In the genomic region with DNA sequence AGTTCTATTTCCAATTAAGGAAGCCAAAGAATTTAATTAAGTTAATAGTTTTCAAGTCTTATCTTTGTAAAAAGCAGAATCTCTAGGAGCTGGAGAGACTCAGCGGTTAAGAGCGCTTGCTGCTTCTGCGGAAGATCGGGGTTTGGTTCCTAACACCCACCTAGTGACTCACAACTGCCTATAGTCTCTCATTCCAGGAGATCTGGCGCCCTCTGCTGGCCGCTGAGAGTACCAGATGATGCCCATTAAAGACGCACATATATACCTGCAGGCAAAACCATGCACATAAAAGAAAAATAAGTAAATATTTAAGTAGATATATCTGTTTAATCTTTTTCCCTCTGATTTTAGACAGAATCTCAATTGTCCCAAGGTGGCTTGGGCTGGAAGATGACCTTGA, we compare ENCODE assay signal across 9 mouse cellular contexts. TPM values are rescaled to one million over a fixed set of nuclear protein-coding genes. Genes with fewer than 3 reads are reported as not detected.
A peak's percentile ranks its signal among the peaks of the same experiment; 100 is the strongest.
DNase-seq lines count a peak whose midpoint lies in the region; ATAC-seq and TF ChIP-seq lines count a peak whose summit lies in the region.
"Had no signal": no experiment of that assay in that cellular context is flagged by ENCODE, and none has a peak within 500 bp of the region (broad histone marks: within the 10 kb centered on the region; RNA-seq: fewer than 3 reads in every experiment).

No protein-coding gene starts in this region.

- H3K27ac ChIP-seq in liver, embryonic 12.5 days, result no peak overlapping the region
- no peak overlapping the region for H3K27ac ChIP-seq in lung, postnatal 0 days (ENCODE audit: low read length)
- no peak overlapping the region for H3K27ac ChIP-seq in thymus, adult 2 months (ENCODE audit: control insufficient read depth, insufficient read depth, low read length)
- H3K27ac ChIP-seq in forebrain, embryonic 13.5 days, result no peak overlapping the region
- H3K27ac ChIP-seq: macrophage had no signal

- H3K27me3 ChIP-seq in liver, embryonic 12.5 days (replicated peaks), result peaks cover 19% of the 10 kb centered on the region
- H3K27me3 ChIP-seq in lung, postnatal 0 days (replicated peaks; ENCODE audit: insufficient read depth, low read length), result no peaks in the 10 kb centered on the region
- H3K27me3 ChIP-seq in thymus, adult 2 months (ENCODE audit: control insufficient read depth, insufficient read depth, low read length), result no peaks in the 10 kb centered on the region; the same call in 1 of the 2 replicates
- no peaks in the 10 kb centered on the region for H3K27me3 ChIP-seq in forebrain, embryonic 13.5 days

- no peak overlapping the region for H3K4me3 ChIP-seq in liver, embryonic 12.5 days
- no peak overlapping the region for H3K4me3 ChIP-seq in lung, postnatal 0 days (ENCODE audit: low read depth, low read length)
- no peak overlapping the region for H3K4me3 ChIP-seq in thymus, adult 2 months (ENCODE audit: control insufficient read depth, insufficient read depth, low read length)
- H3K4me3 ChIP-seq in forebrain, embryonic 13.5 days, result no peak overlapping the region

- H3K9me3 ChIP-seq in liver, embryonic 12.5 days (replicated peaks), result no peaks in the 10 kb centered on the region
- no peaks in the 10 kb centered on the region; the same call in 1 of the 2 replicates for H3K9me3 ChIP-seq in lung, postnatal 0 days (ENCODE audit: low read length)
- no peaks in the 10 kb centered on the region for H3K9me3 ChIP-seq in forebrain, embryonic 13.5 days (replicated peaks)

- no peak for TF ChIP-seq EP300 in lung, postnatal 0 days (IDR thresholded peaks at IDR 0.05)

- H3K4me2 ChIP-seq in liver, embryonic 12.5 days, result no peak overlapping the region
- H3K4me2 ChIP-seq in lung, postnatal 0 days (replicated peaks; ENCODE audit: low read depth, low read length), result no peak overlapping the region
- no peak overlapping the region for H3K4me2 ChIP-seq in forebrain, embryonic 13.5 days

- TF ChIP-seq POLR2A in brain, embryonic 14.5 days (IDR thresholded peaks at IDR 0.05; ENCODE audit: borderline replicate concordance, extremely low read depth, insufficient read depth, insufficient read length, poor library complexity, severe bottlenecking), result no peak
- no peak for TF ChIP-seq POLR2A in thymus, adult 2 months (IDR thresholded peaks at IDR 0.05; ENCODE audit: control insufficient read depth, extremely low read depth, insufficient read depth, low read length, poor library complexity)

- no peak overlapping the region for H3K9ac ChIP-seq in liver, embryonic 12.5 days
- H3K9ac ChIP-seq in lung, postnatal 0 days (replicated peaks; ENCODE audit: low read depth), result no peak overlapping the region
- H3K9ac ChIP-seq in forebrain, embryonic 13.5 days, result no peak overlapping the region

- H3K36me3 ChIP-seq in liver, embryonic 12.5 days, result no peaks in the 10 kb centered on the region
- no peaks in the 10 kb centered on the region for H3K36me3 ChIP-seq in lung, postnatal 0 days (ENCODE audit: insufficient read depth, low read length)
- no peaks in the 10 kb centered on the region for H3K36me3 ChIP-seq in thymus, adult 2 months (ENCODE audit: control insufficient read depth, insufficient read depth, low read length)
- H3K36me3 ChIP-seq in forebrain, embryonic 13.5 days (ENCODE audit: poor library complexity, severe bottlenecking), result no peaks in the 10 kb centered on the region

- WGBS in liver, embryonic 12.5 days (ENCODE audit: insufficient replicate concordance), result 72% methylated on average over 7 of the region's 7 CpGs
- 92% methylated on average over 7 of the region's 7 CpGs for WGBS in lung, postnatal 0 days
- WGBS in thymus, adult 2 months, result 84% methylated on average over 7 of the region's 7 CpGs
- WGBS in forebrain, embryonic 13.5 days, result 85% methylated on average over 7 of the region's 7 CpGs

- ATAC-seq in liver, embryonic 12.5 days, result no peak
- no peak for ATAC-seq in lung, postnatal 0 days
- ATAC-seq in forebrain, embryonic 13.5 days, result no peak

- DNase-seq in adrenal gland, postnatal 14 days, result peak; percentile 51
- DNase-seq in adrenal gland, adult 8-10 months, result no peak
- peak; percentile 59 for DNase-seq in liver
- no peak for DNase-seq in brain, embryonic 14.5 days (ENCODE audit: low read depth)
- DNase-seq in lung, postnatal 0 days (ENCODE audit: low spot score), result peak; percentile 32
- DNase-seq in thymus, adult 2 months, result peak; percentile 60

- peak; percentile 51; the same call in 1 of the 2 replicates for TF ChIP-seq CTCF in brain, embryonic 14.5 days (IDR thresholded peaks at IDR 0.05; ENCODE audit: borderline replicate concordance, extremely low read depth, insufficient read depth, insufficient read length)
- TF ChIP-seq CTCF in lung, postnatal 0 days (IDR thresholded peaks at IDR 0.05), result peak; percentile 66
- no peak for TF ChIP-seq CTCF in thymus, adult 2 months (IDR thresholded peaks at IDR 0.05; ENCODE audit: borderline replicate concordance, control insufficient read depth, extremely low read depth, insufficient read depth, low read length, poor library complexity)

- peaks cover 8% of the 10 kb centered on the region; the same call in 1 of the 2 replicates for H3K4me1 ChIP-seq in liver, embryonic 12.5 days
- no peaks in the 10 kb centered on the region for H3K4me1 ChIP-seq in lung, postnatal 0 days (ENCODE audit: insufficient read depth, low read depth, low read length)
- H3K4me1 ChIP-seq in thymus, adult 2 months (replicated peaks; ENCODE audit: control insufficient read depth, insufficient read depth, low read length), result peaks cover 4% of the 10 kb centered on the region
- peaks cover 8% of the 10 kb centered on the region; the same call in 1 of the 2 replicates for H3K4me1 ChIP-seq in forebrain, embryonic 13.5 days

RNA-seq across cellular contexts. Expression of gene Spry2, which starts 6.2 kb away (rescaled TPM):
- total RNA-seq in adrenal gland, postnatal 14 days (2021), result 36.8 and 38.0 TPM in 2 replicates
- 10 to 100 TPM; 24.5 to 35.3 (median 33.9) TPM for total RNA-seq in adrenal gland, adult 8-10 months (2022)
- 6.6 and 7.1 TPM in 2 replicates for polyA plus RNA-seq in liver, embryonic 12.5 days (2016; fragmentation: Nextera tagmentation; extraction: Ambion mirVana)
- polyA plus RNA-seq in brain, embryonic 14.5 days (2012; rRNA removed), result 11.3 and 20.5 TPM in 2 replicates
- 88.9 and 99.8 TPM in 2 replicates for polyA plus RNA-seq in lung, postnatal 0 days (2015; fragmentation: Nextera tagmentation; extraction: Ambion mirVana)
- polyA plus RNA-seq in thymus, adult 2 months (2012; rRNA removed), result 5.9 and 7.3 TPM in 2 replicates
- polyA plus RNA-seq in forebrain, embryonic 13.5 days (2015; fragmentation: Nextera tagmentation; extraction: Ambion mirVana), result 21.4 and 27.4 TPM in 2 replicates

Comparison
In these comparisons a context has a peak if more than half of its experiments do, and no peak if none do; other contexts are left out.
1. DNase-seq: peak in adrenal gland, postnatal 14 days (single experiment), liver (single experiment), lung, postnatal 0 days (single experiment) and thymus, adult 2 months (single experiment); none in adrenal gland, adult 8-10 months (single experiment) and brain, embryonic 14.5 days (single experiment).